Mouse (Mus musculus) forebrain, postnatal 0 days (tissue): Measurements from ENCODE around the gene Sertad2. TPM values are rescaled to one million over a fixed set of nuclear protein-coding genes. Genes with fewer than 3 reads are reported as not detected.

ENCODE experiments used
- ATAC-seq: fragments of 200-750 bp; cut with Nextera tagmentation; 2 replicates; pipeline ENCODE4 v1.8.0; 2017; ENCODE audit warnings: mild to moderate bottlenecking, moderate library complexity
- DNase-seq: peaks from one replicate; pipeline ENCODE4 v3.0.0-alpha.2; 2015
- H3K27ac ChIP-seq: fragments of 300-500 bp; sonication (generic); 2 replicates; pipeline ENCODE4 v1.5.1; 2014; ENCODE audit warnings: low read depth, mild to moderate bottlenecking, antibody characterized with exemption, low read length, moderate library complexity, mixed read lengths
- H3K27me3 ChIP-seq: fragments of 300-500 bp; sonication (generic); 2 replicates; pipeline ENCODE4 v1.6.1; 2014; ENCODE audit warnings: mild to moderate bottlenecking, low read length, mixed read lengths; ENCODE audit not compliant: insufficient read depth
- H3K36me3 ChIP-seq: fragments of 300-500 bp; sonication (generic); 2 replicates; pipeline ENCODE4 v1.6.1; 2014; ENCODE audit warnings: mild to moderate bottlenecking, moderate library complexity; ENCODE audit not compliant: insufficient read depth
- H3K4me1 ChIP-seq: fragments of 300-500 bp; sonication (generic); 2 replicates; pipeline ENCODE4 v1.6.1; 2014; ENCODE audit warnings: antibody characterized with exemption; ENCODE audit not compliant: insufficient read depth
- H3K4me2 ChIP-seq: fragments of 300-500 bp; sonication (generic); 2 replicates; pipeline ENCODE4 v1.6.1; 2014; ENCODE audit warnings: low read depth, mild to moderate bottlenecking, moderate library complexity
- H3K4me3 ChIP-seq: fragments of 300-500 bp; sonication (generic); 2 replicates; pipeline ENCODE4 v1.5.1; 2014; ENCODE audit warnings: low read depth, low read length, mixed read lengths
- H3K9ac ChIP-seq: fragments of 300-500 bp; sonication (generic); 2 replicates; pipeline ENCODE4 v1.6.1; 2014; ENCODE audit warnings: mild to moderate bottlenecking
- H3K9me3 ChIP-seq: fragments of 300-500 bp; sonication (generic); 2 replicates; pipeline ENCODE4 v1.6.1; 2016; ENCODE audit warnings: low read length
- CTCF ChIP-seq: sonication (generic); IDR thresholded peaks from 2 replicates; pipeline ENCODE4 v1.5.1; 2016; ENCODE audit warnings: antibody characterized with exemption, control low read depth, low read depth
- WGBS: fragments of 180-500 bp; shearing (Covaris S2); extraction: QIAGEN DNeasy Blood & Tissue Kit; methylation state at CpG from one replicate; pipeline ENCODE4 v1.1.7; 2014; 5-methylcytosine and 5-hydroxymethylcytosine counted together
- polyA plus RNA-seq: library from polyadenylated mRNA; unstranded; fragments of >200 nt; fragmentation: Nextera tagmentation; extraction: Ambion mirVana; gene quantifications from 2 replicates; pipeline ENCODE4 v1.2.1, GENCODE M21; 2015
- total RNA-seq: library from RNA; depleted of rRNA; stranded (reverse); fragments of >200 nt; gene quantifications from 2 replicates; pipeline ENCODE4 v1.2.3, GENCODE M21; 2014

Sertad2 gene
- total and polyA plus RNA-seq, 2 experiments from 2014 or later: 14.8 to 38.3 TPM

- TF ChIP-seq CTCF: no peak
- Histone ChIP-seq H3K9me3 (no peaks in the 10 kb centered on the region), H3K4me3 (no peak overlapping the region), H3K36me3 (no peaks in the 10 kb centered on the region), H3K4me2 (no peak overlapping the region), H3K4me1 (0 out of 2 replicates have a peak, but pooled peaks cover 6% of the 10 kb centered on the region), H3K27me3 (no peaks in the 10 kb centered on the region), H3K9ac (no peak overlapping the region), H3K27ac (no peak overlapping the region)
- DNase-seq (no peak), ATAC-seq (no peak)
- WGBS: 55% methylated on average over 3 of the region's 3 CpGs
These were observed 1.9 kb downstream of the Sertad2 start for GRCm38 (mm10) chr11:20544801-20545515.

- H3K4me1 ChIP-seq: no peaks in the 10 kb centered on the region
- no peak for DNase-seq
- no peak overlapping the region for H3K9ac ChIP-seq
- no peaks in the 10 kb centered on the region for H3K36me3 ChIP-seq
- no peak overlapping the region for H3K27ac ChIP-seq
- TF ChIP-seq CTCF: no peak
- no peaks in the 10 kb centered on the region for H3K9me3 ChIP-seq
- no peak for ATAC-seq
- H3K27me3 ChIP-seq: no peaks in the 10 kb centered on the region
- 76% methylated on average over 2 of the region's 2 CpGs for WGBS
- no peak overlapping the region for H3K4me2 ChIP-seq
- H3K4me3 ChIP-seq: no peak overlapping the region
These were observed 6.4 kb downstream of the Sertad2 start for GRCm38 (mm10) chr11:20549481-20549880.

- Histone ChIP-seq H3K9ac (no peak overlapping the region), H3K4me1 (no peaks in the 10 kb centered on the region), H3K27ac (no peak overlapping the region), H3K4me3 (no peak overlapping the region), H3K9me3 (no peaks in the 10 kb centered on the region), H3K27me3 (no peaks in the 10 kb centered on the region), H3K4me2 (no peak overlapping the region), H3K36me3 (no peaks in the 10 kb centered on the region)
- ATAC-seq: no peak
- WGBS: 55% methylated on average over 7 of the region's 7 CpGs
- no peak for DNase-seq
- TF ChIP-seq CTCF: no peak
These were observed 7.1 kb downstream of the Sertad2 start for GRCm38 (mm10) chr11:20550196-20550595.

GRCm38 (mm10) chr11:20552059-20552458, 9.0 kb downstream of the Sertad2 start:
- no peaks in the 10 kb centered on the region for H3K27me3 ChIP-seq
- no peak overlapping the region for H3K4me2 ChIP-seq
- 98% methylated on average over 2 of the region's 2 CpGs for WGBS
- no peak overlapping the region for H3K4me3 ChIP-seq
- H3K36me3 ChIP-seq: no peaks in the 10 kb centered on the region
- ATAC-seq (no peak), DNase-seq (no peak)
- H3K4me1 ChIP-seq: no peaks in the 10 kb centered on the region
- H3K27ac ChIP-seq: no peak overlapping the region
- TF ChIP-seq CTCF: no peak
- no peaks in the 10 kb centered on the region for H3K9me3 ChIP-seq
- no peak overlapping the region for H3K9ac ChIP-seq

- 62% methylated on average over 8 of the region's 8 CpGs for WGBS
- no peaks in the 10 kb centered on the region for H3K36me3 ChIP-seq
- ATAC-seq: no peak
These were observed 10.0 kb downstream of the Sertad2 start for GRCm38 (mm10) chr11:20552758-20553673.

GRCm38 (mm10) chr11:20555651-20556050, 12.6 kb downstream of the Sertad2 start:
- no peaks in the 10 kb centered on the region for H3K4me1 ChIP-seq
- TF ChIP-seq CTCF: no peak
- no peaks in the 10 kb centered on the region for H3K27me3 ChIP-seq
- H3K27ac ChIP-seq: no peak overlapping the region
- no peak overlapping the region for H3K4me2 ChIP-seq
- H3K4me3 ChIP-seq: no peak overlapping the region
- WGBS: 86% methylated on average over 2 of the region's 3 CpGs
- no peak overlapping the region for H3K9ac ChIP-seq
- no peak for ATAC-seq
- no peak for DNase-seq
- H3K9me3 ChIP-seq: no peaks in the 10 kb centered on the region
- H3K36me3 ChIP-seq: no peaks in the 10 kb centered on the region

More at GRCm38 (mm10) chr11:20552758-20553673, 10.0 kb downstream of the Sertad2 start:
- Histone ChIP-seq H3K9ac (no peak overlapping the region), H3K4me3 (no peak overlapping the region), H3K27me3 (no peaks in the 10 kb centered on the region), H3K27ac (no peak overlapping the region), H3K4me1 (no peaks in the 10 kb centered on the region), H3K9me3 (no peaks in the 10 kb centered on the region), H3K4me2 (no peak overlapping the region)
- TF ChIP-seq CTCF: no peak
- DNase-seq: no peak
